Mouse (Mus musculus): ENCODE measurements around the gene Gpr182.
"Not testable (repeated sequence)": the region's sequence is repeated elsewhere in the genome, so short reads cannot be mapped to it uniquely, and the experiment has no call there.

The Gpr182 gene

GRCm38 (mm10) chr10:127751548-127751947 lies at the start of gene Gpr182:
Gene Gpr182, minus strand, starts transcription at chr10:127751732.
- DNase-seq (ENCODE audit: low spot score): no peak

GRCm38 (mm10) chr10:127800891-127801290 lies 49.4 kb upstream of the Gpr182 start, which contains the start of gene Rdh16:
Gene Rdh16, plus strand, starts transcription at chr10:127801152.
- no peak for DNase-seq (ENCODE audit: low spot score)

- DNase-seq (ENCODE audit: low spot score): no peak
Measured at GRCm38 (mm10) chr10:127799295-127799694, 47.8 kb upstream of the Gpr182 start.

- not testable (repeated sequence) for DNase-seq (ENCODE audit: low spot score)
Measured at GRCm38 (mm10) chr10:127785411-127785810, 33.9 kb upstream of the Gpr182 start.

- not testable (repeated sequence) for DNase-seq (ENCODE audit: low spot score)
Measured at GRCm38 (mm10) chr10:127782321-127782720, 30.8 kb upstream of the Gpr182 start.

GRCm38 (mm10) chr10:127776011-127776410 lies 24.5 kb upstream of the Gpr182 start, which contains the start of gene Rdh9:
Gene Rdh9, plus strand, starts transcription at chr10:127776386.
- no peak for DNase-seq (ENCODE audit: low spot score)

- peak; percentile 37 for DNase-seq (ENCODE audit: low spot score)
Measured at GRCm38 (mm10) chr10:127766564-127766963, 15.0 kb upstream of the Gpr182 start.

- peak; percentile 33 for DNase-seq (ENCODE audit: low spot score)
Measured at GRCm38 (mm10) chr10:127763914-127764680, 12.6 kb upstream of the Gpr182 start.

- DNase-seq (ENCODE audit: low spot score): peak; percentile 22
Measured at GRCm38 (mm10) chr10:127762926-127763325, 11.4 kb upstream of the Gpr182 start.

GRCm38 (mm10) chr10:127759181-127760110 lies 7.9 kb upstream of the Gpr182 start, which contains the start of the genes Rdh1 and Rdh16f1:
Gene Rdh1, plus strand, starts transcription at chr10:127759721.
Gene Rdh16f1, plus strand, starts transcription at chr10:127759787.
- DNase-seq (ENCODE audit: low spot score): peak; percentile 29

GRCm38 (mm10) chr10:127755770-127756468 lies 4.4 kb upstream of the Gpr182 start:
- DNase-seq (ENCODE audit: low spot score): peak; percentile 45

GRCm38 (mm10) chr10:127755246-127755645 lies 3.7 kb upstream of the Gpr182 start:
- DNase-seq (ENCODE audit: low spot score): no peak

- DNase-seq (ENCODE audit: low spot score): peak; percentile 64
Measured at GRCm38 (mm10) chr10:127754566-127755166, 3.1 kb upstream of the Gpr182 start.

- peak; percentile 38 for DNase-seq (ENCODE audit: low spot score)
Measured at GRCm38 (mm10) chr10:127750136-127750777, 1.3 kb downstream of the Gpr182 start.

- DNase-seq (ENCODE audit: low spot score): peak; percentile 64
Measured at GRCm38 (mm10) chr10:127748847-127749612, 2.5 kb downstream of the Gpr182 start.

GRCm38 (mm10) chr10:127747254-127747653 lies 4.3 kb downstream of the Gpr182 start:
- DNase-seq (ENCODE audit: low spot score): no peak

GRCm38 (mm10) chr10:127745886-127746285 lies 5.6 kb downstream of the Gpr182 start:
- no peak for DNase-seq (ENCODE audit: low spot score)

GRCm38 (mm10) chr10:127744661-127745060 lies 6.9 kb downstream of the Gpr182 start:
- DNase-seq (ENCODE audit: low spot score): peak; percentile 84

- DNase-seq (ENCODE audit: low spot score): peak; percentile 65
Measured at GRCm38 (mm10) chr10:127739661-127740161, 11.8 kb downstream of the Gpr182 start.
